Mouse (Mus musculus): Measurements from ENCODE around the gene Abca4. TPM values are rescaled to one million over a fixed set of nuclear protein-coding genes. Genes with fewer than 3 reads are reported as not detected.
A peak's percentile ranks its signal among the peaks of the same experiment; 100 is the strongest.

Gene Abca4
- polyA plus RNA-seq, 1 experiment from 2014 or later: 3.1 TPM

- peak; percentile 90 for ATAC-seq (ENCODE audit: low FRiP score)
- WGBS: 15% methylated on average over 17 of the region's 17 CpGs
- Histone ChIP-seq H3K36me3 (no peaks in the 10 kb centered on the region), H3K27me3 (no peaks in the 10 kb centered on the region), H3K4me3 (peak overlapping the region; percentile 34), H3K9ac (no peak overlapping the region), H3K4me2 (peak overlapping the region; percentile 57), H3K4me1 (replicated peaks) (peaks cover 6% of the 10 kb centered on the region; the same call in 1 of the 2 replicates), H3K27ac (no peak overlapping the region), H3K9me3 (no peaks in the 10 kb centered on the region)
Measured at GRCm38 (mm10) chr3:122122127-122122663, 78.0 kb downstream of the Abca4 start.

- WGBS: 86% methylated on average over 8 of the region's 8 CpGs
- Histone ChIP-seq H3K4me2 (no peak overlapping the region), H3K9me3 (no peaks in the 10 kb centered on the region), H3K4me1 (replicated peaks) (peaks cover 6% of the 10 kb centered on the region; the same call in 1 of the 2 replicates), H3K36me3 (no peaks in the 10 kb centered on the region), H3K27ac (no peak overlapping the region), H3K9ac (no peak overlapping the region), H3K4me3 (no peak overlapping the region), H3K27me3 (no peaks in the 10 kb centered on the region)
- ATAC-seq (ENCODE audit: low FRiP score): no peak
Measured at GRCm38 (mm10) chr3:122122838-122123237, 78.6 kb downstream of the Abca4 start.

DNA sequence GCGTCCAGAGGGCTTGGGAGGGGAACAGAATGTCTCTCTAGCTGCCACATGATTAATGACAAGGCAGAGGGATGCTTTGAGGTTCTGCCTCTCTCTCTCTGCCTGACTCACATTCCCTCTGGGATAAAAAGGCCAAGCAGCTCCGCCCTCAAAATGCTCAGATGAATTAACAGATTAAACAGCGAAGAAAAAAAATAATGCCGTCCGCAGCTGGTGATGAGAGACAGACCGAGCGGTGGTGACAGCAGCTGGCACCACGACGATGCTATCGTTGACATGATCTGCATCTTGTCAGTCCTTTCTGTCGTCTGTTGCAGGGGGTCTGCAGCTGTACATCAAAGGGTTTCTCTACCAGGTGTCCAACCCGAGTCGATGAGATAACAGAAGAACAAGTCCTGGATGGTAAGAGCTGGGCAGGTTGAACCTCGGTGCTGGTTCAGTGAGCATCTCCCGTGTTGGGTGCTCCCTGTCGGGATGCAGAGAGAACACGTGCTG lies 84.8 kb downstream of the Abca4 start:
- ATAC-seq (ENCODE audit: low FRiP score): peak; percentile 58
- H3K27ac ChIP-seq: peak overlapping the region; percentile 30; the same call in 1 of the 2 replicates
- H3K4me1 ChIP-seq (replicated peaks): peaks cover 16% of the 10 kb centered on the region
- H3K4me2 ChIP-seq: peak overlapping the region; percentile 42
- 0 out of 2 replicates have a peak, but pooled peaks cover 16% of the 10 kb centered on the region for H3K27me3 ChIP-seq
- 0 out of 2 replicates have a peak overlapping the region, but pooled peaks have one; percentile 9 for H3K4me3 ChIP-seq
- H3K9ac ChIP-seq: peak overlapping the region; percentile 51
- H3K36me3 ChIP-seq: no peaks in the 10 kb centered on the region
- H3K9me3 ChIP-seq: no peaks in the 10 kb centered on the region
- 31% methylated on average over 17 of the region's 17 CpGs for WGBS

GRCm38 (mm10) chr3:122130771-122131170 lies 86.5 kb downstream of the Abca4 start:
- WGBS: 52% methylated on average over 4 of the region's 4 CpGs
- no peak overlapping the region for H3K27ac ChIP-seq
- H3K36me3 ChIP-seq: no peaks in the 10 kb centered on the region
- H3K4me3 ChIP-seq: no peak overlapping the region
- H3K4me1 ChIP-seq (replicated peaks): peaks cover 16% of the 10 kb centered on the region
- no peak overlapping the region for H3K4me2 ChIP-seq
- no peak for ATAC-seq (ENCODE audit: low FRiP score)
- H3K9me3 ChIP-seq: no peaks in the 10 kb centered on the region
- H3K27me3 ChIP-seq: 0 out of 2 replicates have a peak, but pooled peaks cover 16% of the 10 kb centered on the region
- no peak overlapping the region for H3K9ac ChIP-seq

- Histone ChIP-seq H3K36me3 (no peaks in the 10 kb centered on the region), H3K4me2 (no peak overlapping the region), H3K9me3 (no peaks in the 10 kb centered on the region), H3K27ac (no peak overlapping the region), H3K4me1 (replicated peaks) (peaks cover 16% of the 10 kb centered on the region), H3K9ac (no peak overlapping the region), H3K27me3 (0 out of 2 replicates have a peak, but pooled peaks cover 16% of the 10 kb centered on the region), H3K4me3 (no peak overlapping the region)
- ATAC-seq (ENCODE audit: low FRiP score): no peak
- 77% methylated on average over 3 of the region's 3 CpGs for WGBS
Measured at GRCm38 (mm10) chr3:122131633-122132032, 87.4 kb downstream of the Abca4 start.

- no peak overlapping the region for H3K9ac ChIP-seq
- no peak overlapping the region for H3K27ac ChIP-seq
- WGBS: 81% methylated on average over 5 of the region's 5 CpGs
- peaks cover 12% of the 10 kb centered on the region for H3K4me1 ChIP-seq (replicated peaks)
- no peak for ATAC-seq (ENCODE audit: low FRiP score)
- H3K9me3 ChIP-seq: no peaks in the 10 kb centered on the region
- no peak overlapping the region for H3K4me2 ChIP-seq
- H3K27me3 ChIP-seq: 0 out of 2 replicates have a peak, but pooled peaks cover 16% of the 10 kb centered on the region
- no peak overlapping the region for H3K4me3 ChIP-seq
- no peaks in the 10 kb centered on the region for H3K36me3 ChIP-seq
Measured at GRCm38 (mm10) chr3:122133255-122133654, 89.0 kb downstream of the Abca4 start.

DNA sequence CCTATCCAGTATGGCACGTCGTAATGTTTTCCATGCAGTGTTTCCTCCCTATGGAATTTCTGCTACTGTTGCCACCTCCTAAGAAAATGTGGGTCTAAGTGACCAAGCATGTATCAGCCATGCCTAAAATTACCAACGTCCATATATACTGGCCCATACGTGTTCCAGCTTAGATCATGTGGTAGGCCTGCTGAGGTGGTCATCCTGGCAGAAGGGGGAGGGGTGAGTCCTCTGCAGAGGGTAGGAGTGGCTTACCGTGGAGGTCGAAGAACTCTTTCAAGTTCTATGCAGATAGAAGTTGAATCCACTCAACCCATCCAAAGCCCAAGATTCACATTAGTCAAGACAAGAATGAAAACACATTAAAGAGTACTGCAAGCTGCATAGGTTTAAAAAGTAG lies 89.6 kb downstream of the Abca4 start:
- no peaks in the 10 kb centered on the region for H3K36me3 ChIP-seq
- ATAC-seq (ENCODE audit: low FRiP score): no peak
- 0 out of 2 replicates have a peak, but pooled peaks cover 16% of the 10 kb centered on the region for H3K27me3 ChIP-seq
- H3K9ac ChIP-seq: no peak overlapping the region
- no peak overlapping the region for H3K4me3 ChIP-seq
- H3K27ac ChIP-seq: no peak overlapping the region
- H3K9me3 ChIP-seq: no peaks in the 10 kb centered on the region
- WGBS: 83% methylated on average over 6 of the region's 6 CpGs
- H3K4me2 ChIP-seq: no peak overlapping the region
- peaks cover 7% of the 10 kb centered on the region for H3K4me1 ChIP-seq (replicated peaks)

DNA sequence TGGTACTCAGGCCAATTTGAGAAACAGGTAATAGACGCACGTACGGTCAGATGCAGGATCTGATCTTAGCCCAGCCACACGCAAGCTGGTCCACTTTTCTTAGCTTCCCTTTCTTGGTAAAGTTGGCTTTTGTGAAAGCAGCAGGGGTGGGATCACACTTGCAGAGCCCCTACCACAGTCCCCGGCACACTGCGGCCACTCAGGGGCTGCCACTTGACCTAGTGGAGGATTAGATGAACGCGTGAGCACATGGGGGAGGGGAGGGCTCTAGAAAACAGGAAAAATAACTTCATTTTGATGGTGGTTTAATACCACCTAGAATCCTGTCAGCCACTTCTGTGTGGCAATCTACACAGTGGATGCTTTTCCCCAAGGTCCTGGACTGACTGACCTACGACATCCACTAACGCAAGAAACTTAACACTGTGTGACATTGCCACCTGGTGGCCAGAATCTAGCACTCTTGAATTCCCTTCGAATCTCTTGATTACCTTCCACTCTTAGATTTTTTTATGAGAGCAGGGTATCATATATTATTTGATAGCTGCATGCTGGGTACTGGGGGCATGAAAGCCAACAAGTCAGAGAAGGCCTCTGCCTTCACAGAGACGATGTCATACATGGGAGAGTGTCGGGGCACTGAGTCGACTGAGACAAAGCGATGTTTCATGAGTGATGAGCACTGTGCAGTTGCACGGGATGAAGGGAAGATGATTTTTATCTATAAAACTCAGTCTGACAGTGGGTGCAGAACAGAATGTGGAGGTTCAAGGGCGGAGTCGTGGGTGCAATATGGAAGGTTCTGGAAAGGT lies 96.6 kb downstream of the Abca4 start:
- H3K4me1 ChIP-seq (replicated peaks): no peaks in the 10 kb centered on the region
- H3K9ac ChIP-seq: no peak overlapping the region
- H3K4me2 ChIP-seq: no peak overlapping the region
- H3K27ac ChIP-seq: no peak overlapping the region
- H3K9me3 ChIP-seq: no peaks in the 10 kb centered on the region
- H3K27me3 ChIP-seq: no peaks in the 10 kb centered on the region
- H3K36me3 ChIP-seq: no peaks in the 10 kb centered on the region
- ATAC-seq (ENCODE audit: low FRiP score): peak; percentile 65; the same call in 1 of the 2 replicates
- H3K4me3 ChIP-seq: no peak overlapping the region
- 69% methylated on average over 18 of the region's 18 CpGs for WGBS

DNA sequence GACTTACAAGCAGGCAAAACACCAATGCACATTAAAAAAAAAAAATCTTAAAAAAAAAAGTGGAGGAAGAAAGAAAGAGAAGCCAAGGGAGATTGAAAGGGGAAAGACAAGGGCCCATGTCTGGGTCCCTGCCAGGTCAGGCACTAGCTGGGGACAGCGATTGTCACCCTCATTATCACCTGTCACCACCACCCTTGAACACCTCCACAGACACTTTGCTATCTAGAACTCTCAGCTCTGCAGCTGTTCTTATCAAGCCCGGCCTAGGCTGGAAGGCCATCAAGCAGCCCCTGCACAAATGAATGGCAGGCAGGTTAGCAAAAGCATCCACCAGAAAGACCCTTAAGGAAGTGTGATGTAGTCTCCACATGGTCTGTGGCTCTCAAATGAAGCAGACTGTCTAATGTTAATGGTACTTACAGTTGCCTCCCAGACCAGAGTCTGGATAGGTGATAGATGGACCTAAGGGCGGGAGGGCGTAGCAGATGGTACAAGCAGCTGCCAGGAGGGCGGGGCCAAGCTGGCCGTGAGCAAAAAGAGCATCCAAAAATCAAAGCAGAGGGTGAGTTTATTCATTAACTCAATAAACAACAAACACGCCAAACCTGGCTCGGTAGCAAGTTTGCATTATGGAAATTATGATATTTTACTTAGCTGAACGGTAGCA lies 98.1 kb downstream of the Abca4 start:
- no peak overlapping the region for H3K9ac ChIP-seq
- H3K4me3 ChIP-seq: no peak overlapping the region
- H3K27me3 ChIP-seq: no peaks in the 10 kb centered on the region
- no peaks in the 10 kb centered on the region for H3K36me3 ChIP-seq
- no peak for ATAC-seq (ENCODE audit: low FRiP score)
- H3K4me1 ChIP-seq (replicated peaks): no peaks in the 10 kb centered on the region
- 79% methylated on average over 9 of the region's 9 CpGs for WGBS
- no peak overlapping the region for H3K27ac ChIP-seq
- H3K4me2 ChIP-seq: no peak overlapping the region
- H3K9me3 ChIP-seq: no peaks in the 10 kb centered on the region

- no peak for ATAC-seq (ENCODE audit: low FRiP score)
- WGBS: 78% methylated on average over 3 of the region's 3 CpGs
- H3K36me3 ChIP-seq: no peaks in the 10 kb centered on the region
- no peak overlapping the region for H3K27ac ChIP-seq
- no peaks in the 10 kb centered on the region for H3K4me1 ChIP-seq (replicated peaks)
- H3K4me3 ChIP-seq: no peak overlapping the region
- no peaks in the 10 kb centered on the region for H3K9me3 ChIP-seq
- H3K27me3 ChIP-seq: no peaks in the 10 kb centered on the region
- H3K9ac ChIP-seq: no peak overlapping the region
- no peak overlapping the region for H3K4me2 ChIP-seq
Measured at GRCm38 (mm10) chr3:122143432-122143831, 99.2 kb downstream of the Abca4 start.

GRCm38 (mm10) chr3:122145430-122145829 lies 101.2 kb downstream of the Abca4 start:
- no peak; the same call in 1 of the 2 replicates for ATAC-seq (ENCODE audit: low FRiP score)
- no peaks in the 10 kb centered on the region for H3K27me3 ChIP-seq
- 44% methylated on average over 3 of the region's 3 CpGs for WGBS

GRCm38 (mm10) chr3:122150836-122151235 lies 106.6 kb downstream of the Abca4 start:
- Histone ChIP-seq H3K27me3 (no peaks in the 10 kb centered on the region), H3K9me3 (no peaks in the 10 kb centered on the region), H3K36me3 (no peaks in the 10 kb centered on the region), H3K4me2 (no peak overlapping the region), H3K9ac (no peak overlapping the region), H3K27ac (no peak overlapping the region), H3K4me3 (no peak overlapping the region), H3K4me1 (replicated peaks) (0 out of 2 replicates have a peak, but pooled peaks cover 4% of the 10 kb centered on the region)
- no peak for ATAC-seq (ENCODE audit: low FRiP score)
- WGBS: 80% methylated on average over 7 of the region's 7 CpGs

More at GRCm38 (mm10) chr3:122145430-122145829, 101.2 kb downstream of the Abca4 start:
- H3K4me1 ChIP-seq (replicated peaks): no peaks in the 10 kb centered on the region
- H3K9ac ChIP-seq: no peak overlapping the region
- H3K36me3 ChIP-seq: no peaks in the 10 kb centered on the region
- H3K27ac ChIP-seq: no peak overlapping the region
- H3K4me3 ChIP-seq: no peak overlapping the region
- H3K9me3 ChIP-seq: no peaks in the 10 kb centered on the region
- H3K4me2 ChIP-seq: no peak overlapping the region
